Comparison of ENCODE assay signal across 9 mouse cellular contexts in genomic region chr14:103651106-103651505, GRCm38 (mm10). TPM values are rescaled to one million over a fixed set of nuclear protein-coding genes. Genes with fewer than 3 reads are reported as not detected.
DNase-seq lines count a peak whose midpoint lies in the region; ATAC-seq and TF ChIP-seq lines count a peak whose summit lies in the region.
"Had no signal": no experiment of that assay in that cellular context is flagged by ENCODE, and none has a peak within 500 bp of the region (broad histone marks: within the 10 kb centered on the region; RNA-seq: fewer than 3 reads in every experiment).

No protein-coding gene starts in this region.

- no peak for DNase-seq in heart, adult 8-10 months (ENCODE audit: low spot score)
- peak; percentile 70 for DNase-seq in CD4-positive, CD25-positive, alpha-beta regulatory T cell, adult 2 months (ENCODE audit: low read depth, low spot score)
- DNase-seq in liver, embryonic 14.5 days (ENCODE audit: low read depth in 3 of 3, low spot score in 3 of 3), result no peak
- DNase-seq in adrenal gland, postnatal 36 days, result no peak
- DNase-seq in adrenal gland, postnatal 25 days, result no peak
- DNase-seq in right cerebral cortex, adult 2 months (ENCODE audit: low spot score in 2 of 2), result no peak

- ATAC-seq in heart, embryonic 13.5 days (ENCODE audit: extremely low read depth, insufficient number of reproducible peaks, low FRiP score, low TSS enrichment), result no peak
- ATAC-seq in forebrain, embryonic 12.5 days (ENCODE audit: low FRiP score), result peak; percentile 16
- ATAC-seq in liver, embryonic 14.5 days (ENCODE audit: insufficient read depth), result no peak

- TF ChIP-seq EP300 in liver, embryonic 14.5 days (IDR thresholded peaks at IDR 0.05; ENCODE audit: low read depth), result no peak

- peak overlapping the region; percentile 81 for H3K4me3 ChIP-seq in heart, embryonic 13.5 days
- H3K4me3 ChIP-seq in forebrain, embryonic 12.5 days (replicated peaks), result peak overlapping the region; percentile 89
- H3K4me3 ChIP-seq in liver, embryonic 14.5 days (ENCODE audit: insufficient read depth in 1 of 2, low read depth in 2 of 2, low read length in 2 of 2), result peak overlapping the region; percentile 25 to 58; a peak in 3 of 4 replicates

- no peaks in the 10 kb centered on the region for H3K36me3 ChIP-seq in heart, embryonic 13.5 days
- H3K36me3 ChIP-seq in forebrain, embryonic 12.5 days (replicated peaks), result no peaks in the 10 kb centered on the region
- H3K36me3 ChIP-seq in liver, embryonic 14.5 days (replicated peaks; ENCODE audit: control insufficient read depth, insufficient read depth, low read depth), result no peaks in the 10 kb centered on the region
- H3K36me3 ChIP-seq: G1E had no signal

- 5% methylated on average over 11 of the region's 11 CpGs for WGBS in heart, embryonic 13.5 days
- 2% methylated on average over 10 of the region's 11 CpGs for WGBS in forebrain, embryonic 12.5 days
- WGBS in liver, embryonic 14.5 days (ENCODE audit: insufficient replicate concordance), result 8% methylated on average over 11 of the region's 11 CpGs

- no peak for TF ChIP-seq CTCF in liver, embryonic 14.5 days (IDR thresholded peaks at IDR 0.05; ENCODE audit: low read depth)

- H3K4me2 ChIP-seq in heart, embryonic 13.5 days, result peak overlapping the region; percentile 100
- peak overlapping the region; percentile 57 for H3K4me2 ChIP-seq in forebrain, embryonic 12.5 days
- H3K4me2 ChIP-seq in liver, embryonic 14.5 days (ENCODE audit: low read depth), result peak overlapping the region; percentile 84

- H3K27ac ChIP-seq in heart, embryonic 13.5 days (replicated peaks), result no peak overlapping the region
- H3K27ac ChIP-seq in forebrain, embryonic 12.5 days, result peak overlapping the region; percentile 99
- H3K27ac ChIP-seq in liver, embryonic 14.5 days, result no peak overlapping the region

- H3K9ac ChIP-seq in heart, embryonic 13.5 days, result peak overlapping the region; percentile 81
- H3K9ac ChIP-seq in forebrain, embryonic 12.5 days, result peak overlapping the region; percentile 95
- H3K9ac ChIP-seq in liver, embryonic 14.5 days (replicated peaks), result no peak overlapping the region

- no peaks in the 10 kb centered on the region for H3K9me3 ChIP-seq in heart, embryonic 13.5 days
- H3K9me3 ChIP-seq in forebrain, embryonic 12.5 days, result no peaks in the 10 kb centered on the region
- no peaks in the 10 kb centered on the region for H3K9me3 ChIP-seq in liver, embryonic 14.5 days (ENCODE audit: control insufficient read depth, low read length)

- H3K4me1 ChIP-seq in heart, embryonic 13.5 days, result peaks cover 10% of the 10 kb centered on the region
- H3K4me1 ChIP-seq in forebrain, embryonic 12.5 days, result peaks cover 63% of the 10 kb centered on the region
- H3K4me1 ChIP-seq in liver, embryonic 14.5 days (replicated peaks; ENCODE audit: control insufficient read depth in 2 of 2, insufficient read depth in 2 of 2, low read length in 1 of 2), result no peaks in the 10 kb centered on the region; a peak in 2 of 4 replicates

- H3K27me3 ChIP-seq in heart, embryonic 13.5 days (replicated peaks), result peaks cover 59% of the 10 kb centered on the region
- no peaks in the 10 kb centered on the region for H3K27me3 ChIP-seq in forebrain, embryonic 12.5 days
- H3K27me3 ChIP-seq in liver, embryonic 14.5 days (ENCODE audit: control insufficient read depth, insufficient read depth, low read length), result peaks cover 17% of the 10 kb centered on the region

RNA-seq across cellular contexts. Expression of gene Slain1, which starts 1.1 kb away (rescaled TPM):
- polyA plus RNA-seq in heart, embryonic 13.5 days (2015; fragmentation: Nextera tagmentation; extraction: Ambion mirVana), result 0.31 and 0.43 TPM in 2 replicates
- under 1 TPM; 0.16 to 0.52 (median 0.36) TPM for total RNA-seq in heart, adult 8-10 months (2022)
- polyA plus RNA-seq in forebrain, embryonic 12.5 days (2016; fragmentation: Nextera tagmentation; extraction: Ambion mirVana), result 27.8 and 29.5 TPM in 2 replicates
- 0.27 and 0.29 TPM in 2 replicates for polyA plus RNA-seq in liver, embryonic 14.5 days (2012; rRNA removed)
- polyA plus RNA-seq in liver, embryonic 14.5 days (2014; fragmentation: Nextera tagmentation; extraction: Ambion mirVana), result 0.22 and 0.39 TPM in 2 replicates
- 1 to 10 TPM; 2.0 to 2.3 TPM for total RNA-seq in adrenal gland, postnatal 36 days (2021)
- 1.2 and 3.5 TPM in 2 replicates for total RNA-seq in adrenal gland, postnatal 25 days (2021)
- polyA plus RNA-seq: G1E had no signal
